Mouse (Mus musculus) E14TG2a.4 (cell line): ENCODE results near the gene Cxcl12.
A peak's percentile ranks its signal among the peaks of the same experiment; 100 is the strongest.

Source experiments
- H3K27me3 ChIP-seq: 2 replicates; pipeline ENCODE4 v1.6.1; 2014; ENCODE audit warnings: low read length, control low read depth; ENCODE audit not compliant: insufficient read depth
- H3K36me3 ChIP-seq: 2 replicates; pipeline ENCODE4 v1.6.1; 2014; ENCODE audit warnings: low read length, control low read depth; ENCODE audit not compliant: insufficient read depth
- H3K4me1 ChIP-seq: replicated peaks from 2 replicates; pipeline ENCODE4 v1.6.1; 2014; ENCODE audit warnings: low read depth, low read length, control low read depth
- H3K4me3 ChIP-seq: replicated peaks from 2 replicates; pipeline ENCODE4 v1.5.1; 2014; ENCODE audit warnings: mild to moderate bottlenecking, low read length
- H3K9me3 ChIP-seq: 2 replicates; pipeline ENCODE4 v1.6.1; 2014; ENCODE audit warnings: low read length, control low read depth
- CTCF ChIP-seq: conservative IDR thresholded peaks from 2 replicates; pipeline ENCODE4 v1.5.1; 2014; ENCODE audit warnings: low read length
- NANOG ChIP-seq: IDR thresholded peaks from 2 replicates; pipeline ENCODE4 v1.6.1; 2014; ENCODE audit warnings: borderline replicate concordance, low read length, mixed read lengths
- POU5F1 ChIP-seq: IDR thresholded peaks from 2 replicates; pipeline ENCODE4 v1.6.1; 2014; ENCODE audit warnings: low read length, borderline replicate concordance

The Cxcl12 gene

DNA sequence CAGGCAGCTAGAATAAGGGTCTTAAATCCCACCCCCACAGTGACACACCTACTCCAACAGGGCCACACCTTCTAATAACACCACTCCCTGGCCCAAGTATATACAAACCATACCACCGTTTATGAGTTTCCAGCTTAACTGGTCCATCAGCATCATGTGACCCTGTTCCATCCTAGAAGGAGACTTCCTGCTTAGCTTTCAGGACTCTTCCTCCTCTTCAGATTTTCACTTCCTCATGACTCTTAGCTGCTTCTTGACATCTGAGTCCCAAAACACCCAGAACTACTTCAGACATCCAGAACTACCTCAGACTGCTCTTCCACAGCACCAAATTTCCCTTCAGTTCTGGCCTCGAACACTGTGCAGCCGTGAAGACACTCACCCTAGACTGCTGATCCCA is 22.1 kb downstream of the Cxcl12 start:
- H3K4me3 ChIP-seq, result no peak overlapping the region
- H3K9me3 ChIP-seq, result no peaks in the 10 kb centered on the region
- H3K36me3 ChIP-seq, result no peaks in the 10 kb centered on the region
- peaks cover 33% of the 10 kb centered on the region for H3K27me3 ChIP-seq
- no peaks in the 10 kb centered on the region for H3K4me1 ChIP-seq
- TF ChIP-seq CTCF (no peak), NANOG (no peak), POU5F1 (no peak)

DNA sequence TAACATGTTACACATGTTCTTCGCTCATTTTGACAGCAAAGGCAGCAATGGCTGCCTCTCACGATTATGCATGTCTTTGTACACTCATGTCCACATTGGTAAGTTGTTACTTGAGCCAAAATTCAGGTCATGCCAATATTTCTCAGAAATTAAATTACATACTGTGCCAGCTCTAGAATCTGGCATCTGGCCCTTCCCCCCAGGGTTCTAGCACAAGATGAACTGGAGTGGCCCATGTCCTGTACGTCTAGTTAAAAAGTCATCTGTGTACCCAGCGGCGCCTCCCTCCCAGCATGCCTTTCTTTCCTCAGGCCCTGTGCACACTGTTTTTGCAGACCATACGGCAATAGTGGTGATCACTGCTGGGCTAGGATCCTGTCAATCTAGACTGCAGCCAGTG is 23.4 kb downstream of the Cxcl12 start:
- Histone ChIP-seq H3K36me3 (no peaks in the 10 kb centered on the region), H3K4me3 (no peak overlapping the region), H3K4me1 (no peaks in the 10 kb centered on the region), H3K27me3 (peaks cover 41% of the 10 kb centered on the region), H3K9me3 (no peaks in the 10 kb centered on the region)
- no peak for TF ChIP-seq NANOG
- TF ChIP-seq CTCF, result no peak
- no peak for TF ChIP-seq POU5F1

DNA sequence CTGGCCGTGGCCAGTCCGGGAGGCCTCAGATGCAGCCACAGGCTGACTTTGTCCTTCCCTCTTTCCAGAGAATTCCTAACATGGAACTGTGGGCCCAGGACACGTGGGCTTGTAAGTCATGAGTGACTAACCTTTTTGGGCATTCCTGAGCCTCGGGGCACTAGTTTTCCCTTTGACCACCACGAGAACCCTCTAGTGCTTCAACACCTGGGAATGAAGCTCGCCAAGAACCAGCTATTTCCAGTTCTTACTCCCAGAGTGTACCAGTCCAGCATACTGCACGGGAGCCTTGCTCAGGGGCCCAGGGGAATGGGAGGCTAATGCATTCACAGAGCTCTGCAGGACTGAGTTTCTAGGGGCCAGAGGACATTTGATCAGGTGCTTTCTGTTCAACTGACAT is 24.3 kb downstream of the Cxcl12 start:
- H3K9me3 ChIP-seq, result no peaks in the 10 kb centered on the region
- no peak for TF ChIP-seq NANOG
- TF ChIP-seq CTCF, result no peak
- no peak for TF ChIP-seq POU5F1
- H3K27me3 ChIP-seq, result peaks cover 41% of the 10 kb centered on the region
- no peaks in the 10 kb centered on the region for H3K4me1 ChIP-seq
- no peak overlapping the region for H3K4me3 ChIP-seq
- H3K36me3 ChIP-seq, result no peaks in the 10 kb centered on the region

DNA sequence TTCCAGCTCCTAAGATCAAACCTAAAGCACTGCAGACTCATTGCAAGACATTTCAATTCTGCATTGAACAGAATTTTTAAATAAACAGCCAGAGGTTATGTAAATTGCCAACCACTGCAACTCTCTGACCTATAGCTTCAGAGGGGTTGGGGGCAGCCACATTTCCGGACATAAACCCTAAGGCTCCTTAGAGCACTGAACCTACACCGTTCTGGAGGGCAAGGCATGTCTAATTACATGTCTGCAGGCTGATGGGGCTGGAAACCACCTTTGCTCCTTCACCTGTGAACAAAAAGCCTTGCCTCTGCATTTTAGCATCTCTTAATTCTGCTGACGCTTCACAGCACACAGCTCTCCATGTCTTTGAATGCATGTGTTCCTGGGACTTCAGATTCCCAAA is 26.9 kb downstream of the Cxcl12 start:
- Histone ChIP-seq H3K9me3 (peaks cover 14% of the 10 kb centered on the region), H3K36me3 (no peaks in the 10 kb centered on the region), H3K4me1 (peaks cover 7% of the 10 kb centered on the region; the same call in 1 of the 2 replicates), H3K27me3 (peaks cover 39% of the 10 kb centered on the region), H3K4me3 (no peak overlapping the region)
- no peak for TF ChIP-seq POU5F1
- no peak for TF ChIP-seq CTCF
- TF ChIP-seq NANOG, result no peak

DNA sequence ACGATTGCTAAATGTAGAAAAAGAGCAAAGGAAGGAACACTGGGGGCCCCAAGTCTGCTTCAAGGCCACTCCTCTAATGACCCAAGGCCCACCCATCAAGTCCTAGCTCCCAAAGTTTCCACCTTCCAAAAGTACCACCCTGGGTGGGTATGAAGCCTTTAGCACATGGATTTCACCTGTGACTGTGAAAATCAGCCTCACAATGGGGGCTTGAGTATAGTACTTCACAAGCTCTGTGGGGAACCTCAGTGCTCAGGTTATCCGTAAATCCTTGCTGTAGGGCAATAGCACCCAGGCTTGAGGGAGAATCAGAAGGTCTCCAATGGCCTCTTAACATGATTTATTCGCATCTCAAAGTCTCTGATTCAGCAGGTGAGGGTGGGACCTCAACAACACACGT is 30.5 kb downstream of the Cxcl12 start:
- Histone ChIP-seq H3K4me3 (no peak overlapping the region), H3K27me3 (peaks cover 38% of the 10 kb centered on the region), H3K36me3 (no peaks in the 10 kb centered on the region), H3K9me3 (peaks cover 14% of the 10 kb centered on the region), H3K4me1 (peaks cover 10% of the 10 kb centered on the region; the same call in 1 of the 2 replicates)
- TF ChIP-seq POU5F1 (no peak), NANOG (peak; percentile 98)

DNA sequence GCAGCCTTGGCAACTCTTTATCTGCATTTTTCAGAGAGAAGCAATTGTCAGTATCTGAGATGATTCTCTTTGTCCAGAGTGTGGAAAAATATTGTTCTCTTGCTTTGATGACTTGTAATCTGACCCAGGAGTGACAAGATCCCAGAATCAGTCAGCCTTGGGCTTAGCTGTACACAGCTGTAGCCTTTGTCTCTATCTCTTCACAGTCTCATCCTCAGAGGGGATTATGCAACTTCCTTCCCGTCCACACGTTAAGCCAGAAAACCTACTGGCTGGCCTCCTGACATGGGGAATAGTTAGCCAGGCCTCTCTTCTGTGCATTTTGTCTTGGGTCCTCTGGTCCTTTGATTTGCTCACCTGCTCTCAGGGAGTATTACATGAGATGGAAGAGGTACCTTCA is 31.4 kb downstream of the Cxcl12 start:
- Histone ChIP-seq H3K36me3 (no peaks in the 10 kb centered on the region), H3K4me1 (peaks cover 10% of the 10 kb centered on the region; the same call in 1 of the 2 replicates), H3K4me3 (no peak overlapping the region), H3K27me3 (peaks cover 40% of the 10 kb centered on the region), H3K9me3 (peaks cover 14% of the 10 kb centered on the region)
- TF ChIP-seq NANOG, result no peak
- no peak for TF ChIP-seq CTCF
- TF ChIP-seq POU5F1, result no peak

DNA sequence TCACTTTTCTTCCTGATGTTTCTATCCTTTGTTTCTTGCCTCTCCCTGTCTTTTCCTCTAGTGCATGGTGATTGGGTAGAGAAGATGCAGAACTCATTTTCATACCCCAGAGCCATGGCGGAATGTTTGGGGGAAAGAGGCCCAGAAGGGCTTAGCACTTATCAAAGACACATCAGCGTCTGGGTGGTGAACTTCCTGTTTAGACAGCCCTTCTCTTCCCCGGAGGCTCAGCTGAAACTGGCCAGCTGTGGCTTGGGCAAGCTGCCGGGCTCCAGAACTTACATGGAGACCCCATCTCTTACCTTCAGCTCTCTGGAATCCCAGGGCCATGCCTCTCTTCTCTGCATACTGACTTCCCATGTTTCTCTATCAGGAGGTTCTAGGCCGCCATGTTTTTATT is 32.6 kb downstream of the Cxcl12 start:
- TF ChIP-seq NANOG (no peak), CTCF (no peak), POU5F1 (no peak)
- Histone ChIP-seq H3K4me1 (peaks cover 10% of the 10 kb centered on the region; the same call in 1 of the 2 replicates), H3K27me3 (peaks cover 35% of the 10 kb centered on the region), H3K4me3 (no peak overlapping the region), H3K36me3 (no peaks in the 10 kb centered on the region), H3K9me3 (peaks cover 14% of the 10 kb centered on the region)

DNA sequence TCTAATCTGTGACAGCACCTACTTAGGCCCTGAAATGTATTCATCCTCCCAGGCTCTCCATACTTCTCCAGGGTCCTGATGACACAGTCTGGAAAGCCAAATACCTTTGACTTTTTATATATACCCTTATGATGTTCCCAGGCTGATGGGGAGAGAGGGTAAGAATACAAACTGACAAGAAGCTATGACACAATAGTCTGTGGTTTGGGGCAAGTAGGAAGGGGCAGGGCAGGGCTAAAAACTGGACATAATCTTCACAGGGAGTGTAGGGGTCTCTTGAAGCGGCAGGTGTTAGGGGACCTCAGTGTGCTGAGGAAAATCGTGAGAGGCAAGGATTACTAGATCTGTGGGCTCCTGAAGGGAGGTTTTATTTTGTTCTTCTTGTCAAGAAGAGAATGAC is 33.1 kb downstream of the Cxcl12 start:
- TF ChIP-seq NANOG, result no peak
- TF ChIP-seq POU5F1, result no peak
- TF ChIP-seq CTCF, result no peak
- Histone ChIP-seq H3K9me3 (peaks cover 14% of the 10 kb centered on the region), H3K27me3 (peaks cover 34% of the 10 kb centered on the region), H3K4me3 (no peak overlapping the region), H3K4me1 (peaks cover 10% of the 10 kb centered on the region; the same call in 1 of the 2 replicates), H3K36me3 (no peaks in the 10 kb centered on the region)

DNA sequence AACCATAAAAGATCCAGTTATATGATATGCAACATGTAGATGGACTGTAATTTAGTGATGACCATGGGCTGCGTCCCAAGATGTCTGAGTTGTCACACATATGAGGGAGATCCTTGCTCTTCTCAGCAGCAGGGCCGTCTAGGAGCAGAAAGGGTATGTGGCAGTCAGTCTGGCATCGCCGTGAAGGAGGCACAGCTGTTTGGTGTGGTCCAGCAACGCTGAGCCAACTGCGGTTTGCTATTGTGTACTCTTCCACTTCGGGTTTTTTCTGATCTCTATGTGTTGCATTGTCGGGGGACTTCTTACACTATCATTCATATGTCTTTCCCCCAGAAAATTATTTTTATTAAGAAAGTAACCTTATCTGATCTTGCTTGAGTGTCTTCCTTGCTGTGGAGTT is 33.5 kb downstream of the Cxcl12 start:
- H3K4me3 ChIP-seq, result no peak overlapping the region
- TF ChIP-seq POU5F1 (no peak), CTCF (no peak), NANOG (no peak)

More for the DNA sequence above, 33.5 kb downstream of the Cxcl12 start:
- Histone ChIP-seq H3K27me3 (peaks cover 31% of the 10 kb centered on the region), H3K4me1 (peaks cover 10% of the 10 kb centered on the region; the same call in 1 of the 2 replicates), H3K36me3 (no peaks in the 10 kb centered on the region), H3K9me3 (peaks cover 14% of the 10 kb centered on the region)
